Mouse (Mus musculus) B cell, adult 62 days (primary cell): ENCODE measurements around the gene Lrrn3. TPM values are rescaled to one million over a fixed set of nuclear protein-coding genes. Genes with fewer than 3 reads are reported as not detected.

Experiments used
- total RNA-seq: library from RNA; stranded (reverse); gene quantifications from 4 replicates; pipeline ENCODE4 v1.2.4, GENCODE M21; 2023

Gene Lrrn3
- 0.15 TPM in 1 of 4 replicates, not detected in the others for total RNA-seq

DNA sequence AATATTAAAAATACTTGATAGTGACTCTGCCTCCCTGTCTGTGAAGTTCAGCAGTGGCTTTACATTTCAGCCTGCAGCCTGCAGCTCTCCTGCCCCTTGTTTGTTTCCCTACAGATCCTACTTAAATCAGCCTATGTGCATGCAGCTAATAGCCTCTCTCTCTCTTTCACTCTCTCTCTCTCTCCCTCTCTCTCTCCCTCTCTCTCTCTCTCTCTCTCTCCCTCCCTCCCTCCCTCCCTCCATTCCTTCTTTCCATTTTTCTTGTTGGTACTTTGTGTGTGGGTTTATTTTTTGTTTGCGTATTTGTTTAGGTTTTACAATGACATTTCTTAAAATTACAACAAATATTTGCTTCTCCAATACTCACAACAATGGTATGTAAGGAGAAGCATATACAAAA lies at the start of gene Lrrn3:
TSS of gene Lrrn3 (minus strand) at position 101 of the 400 bp plus-strand sequence.

